Mouse (Mus musculus) hindbrain, embryonic 15.5 days (tissue): ENCODE measurements around the gene Rassf1. TPM values are rescaled to one million over a fixed set of nuclear protein-coding genes. Genes with fewer than 3 reads are reported as not detected.
A peak's percentile ranks its signal among the peaks of the same experiment; 100 is the strongest.
"Not testable (repeated sequence)": the region's sequence is repeated elsewhere in the genome, so short reads cannot be mapped to it uniquely, and the experiment has no call there.

ENCODE experiments used
- ATAC-seq: fragments of 200-750 bp; cut with Nextera tagmentation; 2 replicates; pipeline ENCODE4 v1.8.0; 2017; ENCODE audit warnings: low read depth, moderate number of reproducible peaks, moderate TSS enrichment; ENCODE audit not compliant: low FRiP score
- H3K27ac ChIP-seq: fragments of 300-500 bp; sonication (generic); replicated peaks from 2 replicates; pipeline ENCODE4 v1.5.1; 2015; ENCODE audit warnings: mild to moderate bottlenecking, inconsistent platforms
- H3K27me3 ChIP-seq: fragments of 300-500 bp; sonication (generic); 2 replicates; pipeline ENCODE4 v1.6.1; 2015; ENCODE audit warnings: control low read depth, inconsistent platforms
- H3K36me3 ChIP-seq: fragments of 300-500 bp; sonication (generic); 2 replicates; pipeline ENCODE4 v1.6.1; 2015; ENCODE audit warnings: control low read depth, inconsistent platforms
- H3K4me1 ChIP-seq: fragments of 300-500 bp; sonication (generic); replicated peaks from 2 replicates; pipeline ENCODE4 v1.6.1; 2015; ENCODE audit warnings: control low read depth, inconsistent platforms
- H3K4me2 ChIP-seq: fragments of 300-500 bp; sonication (generic); 2 replicates; pipeline ENCODE4 v1.6.1; 2015; ENCODE audit warnings: moderate library complexity, mild to moderate bottlenecking, inconsistent platforms
- H3K4me3 ChIP-seq: fragments of 300-500 bp; sonication (generic); 2 replicates; pipeline ENCODE4 v1.5.1; 2015; ENCODE audit warnings: mild to moderate bottlenecking, inconsistent platforms
- H3K9ac ChIP-seq: fragments of 300-500 bp; sonication (generic); 2 replicates; pipeline ENCODE4 v1.6.1; 2015; ENCODE audit warnings: inconsistent platforms
- H3K9me3 ChIP-seq: fragments of 300-500 bp; sonication (generic); 2 replicates; pipeline ENCODE4 v1.6.1; 2016; ENCODE audit warnings: control low read depth, inconsistent platforms
- WGBS: fragments of 180-500 bp; shearing (Covaris S2); methylation state at CpG from one replicate; pipeline ENCODE4 v1.1.7; 2015; 5-methylcytosine and 5-hydroxymethylcytosine counted together
- polyA plus RNA-seq: library from polyadenylated mRNA; unstranded; fragments of >200 nt; fragmentation: Nextera tagmentation; extraction: Ambion mirVana; gene quantifications from 2 replicates; pipeline ENCODE4 v1.2.1, GENCODE M21; 2015

The Rassf1 gene
- polyA plus RNA-seq, 1 experiment from 2014 or later = 43.9 TPM

GRCm38 (mm10) chr9:107566041-107566709 lies 14.8 kb downstream of the Rassf1 start:
- peaks cover 53% of the 10 kb centered on the region for H3K4me1 ChIP-seq
- no peak for ATAC-seq
- H3K4me2 ChIP-seq = no peak overlapping the region
- 0 out of 2 replicates have a peak overlapping the region, but pooled peaks have one; percentile 16 for H3K27ac ChIP-seq
- no peaks in the 10 kb centered on the region for H3K27me3 ChIP-seq
- no peak overlapping the region for H3K4me3 ChIP-seq
- peaks cover 12% of the 10 kb centered on the region; the same call in 1 of the 2 replicates for H3K36me3 ChIP-seq
- no peaks in the 10 kb centered on the region for H3K9me3 ChIP-seq
- H3K9ac ChIP-seq = no peak overlapping the region
- WGBS = 63% methylated on average over 15 of the region's 15 CpGs

GRCm38 (mm10) chr9:107566855-107567254 lies 15.5 kb downstream of the Rassf1 start:
- Histone ChIP-seq H3K4me2 (no peak overlapping the region), H3K9me3 (no peaks in the 10 kb centered on the region), H3K36me3 (peaks cover 5% of the 10 kb centered on the region; the same call in 1 of the 2 replicates), H3K4me1 (peaks cover 60% of the 10 kb centered on the region), H3K27me3 (no peaks in the 10 kb centered on the region), H3K9ac (no peak overlapping the region), H3K27ac (no peak overlapping the region; the same call in 1 of the 2 replicates), H3K4me3 (no peak overlapping the region)
- 64% methylated on average over 3 of the region's 3 CpGs for WGBS
- ATAC-seq = no peak

- no peaks in the 10 kb centered on the region for H3K27me3 ChIP-seq
- ATAC-seq = no peak
Observed at GRCm38 (mm10) chr9:107567702-107568319, 16.5 kb downstream of the Rassf1 start, which contains the start of gene Hyal2. Hyal2 (plus strand) TSS chr9:107567945.

GRCm38 (mm10) chr9:107568331-107569261 lies 17.2 kb downstream of the Rassf1 start:
- Histone ChIP-seq H3K9me3 (no peaks in the 10 kb centered on the region), H3K4me3 (peak overlapping the region; percentile 82), H3K27ac (peak overlapping the region; percentile 87), H3K9ac (peak overlapping the region; percentile 88), H3K27me3 (no peaks in the 10 kb centered on the region), H3K36me3 (peaks cover 12% of the 10 kb centered on the region), H3K4me2 (peak overlapping the region; percentile 85), H3K4me1 (peaks cover 54% of the 10 kb centered on the region)
- peak; percentile 87 for ATAC-seq
- WGBS = under 1% methylated on average over 41 of the region's 41 CpGs

More at GRCm38 (mm10) chr9:107567702-107568319, 16.5 kb downstream of the Rassf1 start, which contains the start of gene Hyal2:
- Histone ChIP-seq H3K27ac (peak within 1 kb of the TSS; percentile 87), H3K36me3 (peaks cover 6% of the 10 kb centered on the region), H3K4me2 (peak within 1 kb of the TSS; percentile 85), H3K4me3 (peak within 1 kb of the TSS; percentile 82), H3K9ac (peak within 1 kb of the TSS; percentile 88), H3K4me1 (peaks cover 56% of the 10 kb centered on the region), H3K9me3 (no peaks in the 10 kb centered on the region)
- 6% methylated on average over 18 of the region's 18 CpGs for WGBS

GRCm38 (mm10) chr9:107569270-107569669 lies 17.9 kb downstream of the Rassf1 start:
- H3K36me3 ChIP-seq = peaks cover 16% of the 10 kb centered on the region
- H3K4me1 ChIP-seq = peaks cover 47% of the 10 kb centered on the region
- H3K4me3 ChIP-seq = peak overlapping the region; percentile 82
- WGBS = under 1% methylated on average over 22 of the region's 23 CpGs
- peak overlapping the region; percentile 87 for H3K27ac ChIP-seq
- H3K27me3 ChIP-seq = no peaks in the 10 kb centered on the region
- peak; percentile 27 for ATAC-seq
- H3K9me3 ChIP-seq = no peaks in the 10 kb centered on the region
- H3K9ac ChIP-seq = peak overlapping the region; percentile 88
- H3K4me2 ChIP-seq = peak overlapping the region; percentile 85

GRCm38 (mm10) chr9:107570016-107570415 lies 18.7 kb downstream of the Rassf1 start:
- Histone ChIP-seq H3K36me3 (peaks cover 23% of the 10 kb centered on the region), H3K9ac (peak overlapping the region; percentile 88), H3K4me1 (peaks cover 42% of the 10 kb centered on the region), H3K27me3 (no peaks in the 10 kb centered on the region), H3K4me2 (peak overlapping the region; percentile 85), H3K27ac (peak overlapping the region; percentile 87; the same call in 1 of the 2 replicates), H3K4me3 (peak overlapping the region; percentile 82), H3K9me3 (no peaks in the 10 kb centered on the region)
- no peak for ATAC-seq
- WGBS = 47% methylated on average over 13 of the region's 13 CpGs

- Histone ChIP-seq H3K4me3 (peak overlapping the region; percentile 82), H3K9ac (peak overlapping the region; percentile 88; the same call in 1 of the 2 replicates), H3K4me1 (peaks cover 42% of the 10 kb centered on the region), H3K36me3 (peaks cover 24% of the 10 kb centered on the region), H3K27ac (no peak overlapping the region), H3K27me3 (no peaks in the 10 kb centered on the region), H3K4me2 (peak overlapping the region; percentile 85), H3K9me3 (no peaks in the 10 kb centered on the region)
- ATAC-seq = no peak
- 94% methylated on average over 21 of the region's 21 CpGs for WGBS
Observed at GRCm38 (mm10) chr9:107570845-107571244, 19.5 kb downstream of the Rassf1 start.

GRCm38 (mm10) chr9:107571534-107572326 lies 20.4 kb downstream of the Rassf1 start:
- Histone ChIP-seq H3K4me2 (no peak overlapping the region), H3K9ac (no peak overlapping the region), H3K4me1 (peaks cover 40% of the 10 kb centered on the region), H3K27me3 (no peaks in the 10 kb centered on the region), H3K4me3 (no peak overlapping the region), H3K36me3 (peaks cover 24% of the 10 kb centered on the region), H3K27ac (no peak overlapping the region), H3K9me3 (no peaks in the 10 kb centered on the region)
- ATAC-seq = no peak
- WGBS = 93% methylated on average over 22 of the region's 22 CpGs

- Histone ChIP-seq H3K36me3 (peaks cover 24% of the 10 kb centered on the region), H3K4me1 (peaks cover 37% of the 10 kb centered on the region), H3K27me3 (no peaks in the 10 kb centered on the region), H3K9me3 (no peaks in the 10 kb centered on the region), H3K4me3 (no peak overlapping the region), H3K4me2 (no peak overlapping the region), H3K27ac (no peak overlapping the region), H3K9ac (no peak overlapping the region)
- WGBS = 100% methylated on average over 2 of the region's 2 CpGs
- ATAC-seq = no peak
Observed at GRCm38 (mm10) chr9:107572327-107572662, 20.9 kb downstream of the Rassf1 start.

GRCm38 (mm10) chr9:107573774-107574173 lies 22.4 kb downstream of the Rassf1 start:
- H3K27ac ChIP-seq, ATAC-seq: not testable (repeated sequence)
- WGBS = 83% methylated on average over 6 of the region's 6 CpGs

More at GRCm38 (mm10) chr9:107573774-107574173, 22.4 kb downstream of the Rassf1 start:
- H3K4me3 ChIP-seq, H3K9ac ChIP-seq, H3K4me2 ChIP-seq, H3K9me3 ChIP-seq, H3K27me3 ChIP-seq: not testable (repeated sequence)
- Histone ChIP-seq H3K4me1 (peaks cover 28% of the 10 kb centered on the region), H3K36me3 (peaks cover 24% of the 10 kb centered on the region)
